Mouse (Mus musculus): Measurements from ENCODE around the gene Mpc1. TPM values are rescaled to one million over a fixed set of nuclear protein-coding genes. Genes with fewer than 3 reads are reported as not detected.

Mpc1 gene
- polyA plus RNA-seq, 1 experiment = 27.9 TPM

DNA sequence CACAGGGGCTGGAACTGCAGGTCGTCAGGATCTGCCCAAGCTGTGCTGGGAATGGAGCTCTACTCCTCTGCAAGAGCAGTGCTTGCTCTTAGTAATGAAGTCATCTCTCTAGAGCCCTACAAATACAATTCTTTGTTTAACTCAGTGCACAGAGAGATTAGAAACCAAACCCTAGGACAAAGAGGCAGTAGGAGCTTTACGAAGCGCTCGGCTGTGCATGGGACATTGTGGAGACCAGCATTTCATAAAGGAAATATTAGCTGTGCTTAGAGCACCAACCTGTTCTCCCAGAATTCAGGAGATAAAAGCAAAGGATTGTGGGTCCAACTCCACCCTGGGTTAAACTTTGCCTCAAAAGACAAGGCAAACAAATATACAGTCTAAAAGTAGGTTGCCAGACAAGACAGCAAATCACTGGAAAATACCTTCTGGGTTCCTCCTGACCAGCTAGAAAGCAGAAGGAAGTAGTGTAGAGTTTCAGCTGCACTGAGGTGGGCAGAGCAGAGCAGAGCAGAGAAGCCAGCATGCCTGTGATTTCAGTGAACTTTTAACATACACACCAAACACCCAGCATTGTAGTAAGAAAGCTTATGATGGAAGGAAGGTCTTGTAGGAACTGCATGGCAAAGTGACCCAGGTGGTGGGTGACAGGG lies 36.5 kb upstream of the Mpc1 start:
- Histone ChIP-seq H3K79me3 (ENCODE audit: low read depth) (no peaks in the 10 kb centered on the region), H3ac (ENCODE audit: control insufficient read depth, insufficient read length, low read depth) (no peak overlapping the region), H3K36me3 (ENCODE audit: control insufficient read depth, insufficient read depth) (no peaks in the 10 kb centered on the region), H3K27me3 (ENCODE audit: control insufficient read depth, insufficient read depth, insufficient read length) (peaks cover 79% of the 10 kb centered on the region), H3K4me3 (ENCODE audit: insufficient read depth, poor library complexity, severe bottlenecking) (no peak overlapping the region), H3K79me2 (ENCODE audit: control insufficient read depth, insufficient read depth) (no peaks in the 10 kb centered on the region)
- TF ChIP-seq MAX (IDR thresholded peaks at IDR 0.05) (no peak), CTCF (IDR thresholded peaks at IDR 0.05; ENCODE audit: control insufficient read depth, insufficient read depth, insufficient read length) (no peak), CEBPB (IDR thresholded peaks at IDR 0.05; ENCODE audit: low read depth) (no peak), FOSL1 (IDR thresholded peaks at IDR 0.05; ENCODE audit: insufficient read depth, low read length, poor library complexity, severe bottlenecking) (no peak), MYOG (IDR thresholded peaks at IDR 0.05; ENCODE audit: control insufficient read depth, extremely low read depth, insufficient read length) (no peak), MYOD1 (IDR thresholded peaks at IDR 0.05; ENCODE audit: control insufficient read depth, insufficient read length, low read depth) (no peak), USF1 (IDR thresholded peaks at IDR 0.05; ENCODE audit: low read depth) (no peak)

DNA sequence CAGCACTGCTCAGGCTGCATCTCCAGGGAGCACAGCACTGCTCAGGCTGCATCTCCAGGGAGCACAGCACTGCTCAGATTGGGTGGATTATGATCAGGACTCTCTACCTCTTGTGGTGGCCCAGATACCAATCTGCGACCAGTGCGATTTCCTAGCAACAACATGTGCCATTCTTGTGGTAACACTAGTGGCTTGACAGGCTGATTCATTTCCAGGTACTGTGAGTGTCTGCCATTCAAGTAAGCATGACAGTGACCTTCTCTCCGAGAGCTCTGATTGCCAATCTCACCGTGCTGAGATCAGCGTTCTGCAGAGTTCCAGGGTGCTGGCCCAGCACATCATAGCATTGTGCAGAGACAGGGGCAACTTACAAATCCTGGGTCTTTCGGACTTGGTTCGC lies 31.0 kb upstream of the Mpc1 start:
- TF ChIP-seq MAX (IDR thresholded peaks at IDR 0.05) (no peak), CEBPB (IDR thresholded peaks at IDR 0.05; ENCODE audit: low read depth) (no peak), FOSL1 (IDR thresholded peaks at IDR 0.05; ENCODE audit: insufficient read depth, low read length, poor library complexity, severe bottlenecking) (no peak), USF1 (IDR thresholded peaks at IDR 0.05; ENCODE audit: low read depth) (no peak), CTCF (IDR thresholded peaks at IDR 0.05; ENCODE audit: control insufficient read depth, insufficient read depth, insufficient read length) (no peak)
- Histone ChIP-seq H3K36me3 (ENCODE audit: control insufficient read depth, insufficient read depth) (no peaks in the 10 kb centered on the region), H3K27me3 (ENCODE audit: control insufficient read depth, insufficient read depth, insufficient read length) (peaks cover 61% of the 10 kb centered on the region), H3K79me2 (ENCODE audit: control insufficient read depth, insufficient read depth) (no peaks in the 10 kb centered on the region), H3ac (ENCODE audit: control insufficient read depth, insufficient read length, low read depth) (no peak overlapping the region), H3K4me3 (ENCODE audit: insufficient read depth, poor library complexity, severe bottlenecking) (no peak overlapping the region), H3K79me3 (ENCODE audit: low read depth) (no peaks in the 10 kb centered on the region)

DNA sequence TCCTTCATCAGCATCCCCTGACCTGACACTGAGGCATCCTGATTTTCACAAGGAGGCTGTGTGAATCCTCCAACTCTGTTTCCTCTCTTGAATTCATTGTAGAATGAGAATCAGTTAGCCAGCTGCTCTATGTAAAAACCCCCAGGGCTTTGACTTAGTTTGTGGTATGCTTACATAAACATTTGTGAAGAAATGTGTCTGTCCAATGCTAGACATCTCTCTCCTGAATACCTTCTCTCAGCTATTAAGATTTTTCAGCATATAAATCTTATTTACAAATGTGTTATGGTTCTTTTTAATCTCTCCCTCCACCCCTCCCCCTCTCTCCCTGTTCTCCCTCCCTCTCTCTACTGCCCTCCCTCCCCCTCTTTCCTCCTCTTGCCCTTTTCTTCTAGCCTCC lies 28.4 kb upstream of the Mpc1 start:
- no peak for TF ChIP-seq CEBPB (IDR thresholded peaks at IDR 0.05; ENCODE audit: low read depth)
- no peak for TF ChIP-seq USF1 (IDR thresholded peaks at IDR 0.05; ENCODE audit: low read depth)
- no peak for TF ChIP-seq MYOG (IDR thresholded peaks at IDR 0.05; ENCODE audit: control insufficient read depth, extremely low read depth, insufficient read length)
- no peak for TF ChIP-seq FOSL1 (IDR thresholded peaks at IDR 0.05; ENCODE audit: insufficient read depth, low read length, poor library complexity, severe bottlenecking)
- TF ChIP-seq MAX (IDR thresholded peaks at IDR 0.05) = no peak
- no peak for TF ChIP-seq MYOD1 (IDR thresholded peaks at IDR 0.05; ENCODE audit: control insufficient read depth, insufficient read length, low read depth)
- TF ChIP-seq CTCF (IDR thresholded peaks at IDR 0.05; ENCODE audit: control insufficient read depth, insufficient read depth, insufficient read length) = no peak
- H3K4me3 ChIP-seq (ENCODE audit: insufficient read depth, poor library complexity, severe bottlenecking) = no peak overlapping the region

DNA sequence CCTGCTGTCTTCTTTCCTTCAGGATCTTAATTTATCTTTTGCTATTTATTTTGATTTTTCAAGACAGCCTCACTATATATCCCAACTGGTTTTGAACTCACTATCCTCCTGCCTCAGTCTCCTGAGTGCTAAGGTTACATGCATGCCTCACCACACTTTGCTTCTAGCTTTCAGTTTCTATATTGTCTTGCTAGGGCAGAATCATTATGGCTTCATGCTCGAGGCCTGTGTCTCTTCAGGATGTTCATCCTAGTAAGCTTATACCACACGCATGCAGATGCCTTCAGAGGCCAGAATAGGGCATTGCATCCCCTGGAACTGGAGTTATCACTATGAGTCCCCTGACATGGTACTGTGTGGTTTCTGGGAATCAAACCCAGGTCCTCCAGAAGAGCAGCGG lies 27.8 kb upstream of the Mpc1 start:
- H3K27me3 ChIP-seq (ENCODE audit: control insufficient read depth, insufficient read depth, insufficient read length) = peaks cover 47% of the 10 kb centered on the region
- no peak for TF ChIP-seq CEBPB (IDR thresholded peaks at IDR 0.05; ENCODE audit: low read depth)
- TF ChIP-seq CTCF (IDR thresholded peaks at IDR 0.05; ENCODE audit: control insufficient read depth, insufficient read depth, insufficient read length) = no peak
- TF ChIP-seq MYOD1 (IDR thresholded peaks at IDR 0.05; ENCODE audit: control insufficient read depth, insufficient read length, low read depth) = no peak
- no peak for TF ChIP-seq MAX (IDR thresholded peaks at IDR 0.05)
- no peak for TF ChIP-seq USF1 (IDR thresholded peaks at IDR 0.05; ENCODE audit: low read depth)
- no peak for TF ChIP-seq MYOG (IDR thresholded peaks at IDR 0.05; ENCODE audit: control insufficient read depth, extremely low read depth, insufficient read length)
- TF ChIP-seq FOSL1 (IDR thresholded peaks at IDR 0.05; ENCODE audit: insufficient read depth, low read length, poor library complexity, severe bottlenecking) = no peak
- no peak overlapping the region for H3ac ChIP-seq (ENCODE audit: control insufficient read depth, insufficient read length, low read depth)
- no peaks in the 10 kb centered on the region for H3K79me2 ChIP-seq (ENCODE audit: control insufficient read depth, insufficient read depth)
- H3K36me3 ChIP-seq (ENCODE audit: control insufficient read depth, insufficient read depth) = no peaks in the 10 kb centered on the region
- no peak overlapping the region for H3K4me3 ChIP-seq (ENCODE audit: insufficient read depth, poor library complexity, severe bottlenecking)
- H3K79me3 ChIP-seq (ENCODE audit: low read depth) = no peaks in the 10 kb centered on the region

More for the DNA sequence above, 28.4 kb upstream of the Mpc1 start:
- H3ac ChIP-seq (ENCODE audit: control insufficient read depth, insufficient read length, low read depth) = no peak overlapping the region
- H3K79me2 ChIP-seq (ENCODE audit: control insufficient read depth, insufficient read depth) = no peaks in the 10 kb centered on the region
- H3K79me3 ChIP-seq (ENCODE audit: low read depth) = no peaks in the 10 kb centered on the region
- H3K36me3 ChIP-seq (ENCODE audit: control insufficient read depth, insufficient read depth) = no peaks in the 10 kb centered on the region
- H3K27me3 ChIP-seq (ENCODE audit: control insufficient read depth, insufficient read depth, insufficient read length) = peaks cover 53% of the 10 kb centered on the region

DNA sequence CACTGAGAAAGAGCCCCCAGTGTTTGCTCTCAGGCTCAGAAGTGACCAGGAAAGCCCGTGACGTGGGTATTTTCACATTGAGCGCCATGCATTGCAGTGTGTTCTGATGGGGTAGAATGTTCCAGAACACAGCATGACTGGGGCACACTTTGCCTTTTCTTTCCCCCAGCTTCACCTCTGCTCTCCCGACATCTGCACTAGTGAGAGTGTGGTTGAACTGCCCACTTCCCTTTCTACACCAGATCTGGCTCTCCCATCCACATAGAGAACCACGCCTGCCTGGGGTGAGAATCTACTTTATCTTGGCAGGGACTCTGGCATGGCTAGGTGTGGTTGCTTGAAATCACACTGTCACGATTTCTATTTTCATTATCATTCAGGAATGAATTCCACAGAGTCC lies 27.1 kb upstream of the Mpc1 start:
- H3K27me3 ChIP-seq (ENCODE audit: control insufficient read depth, insufficient read depth, insufficient read length) = peaks cover 41% of the 10 kb centered on the region
- no peaks in the 10 kb centered on the region for H3K79me3 ChIP-seq (ENCODE audit: low read depth)
- TF ChIP-seq MYOG (IDR thresholded peaks at IDR 0.05; ENCODE audit: control insufficient read depth, extremely low read depth, insufficient read length) (no peak), USF1 (IDR thresholded peaks at IDR 0.05; ENCODE audit: low read depth) (no peak), MYOD1 (IDR thresholded peaks at IDR 0.05; ENCODE audit: control insufficient read depth, insufficient read length, low read depth) (no peak), CEBPB (IDR thresholded peaks at IDR 0.05; ENCODE audit: low read depth) (no peak), CTCF (IDR thresholded peaks at IDR 0.05; ENCODE audit: control insufficient read depth, insufficient read depth, insufficient read length) (no peak), FOSL1 (IDR thresholded peaks at IDR 0.05; ENCODE audit: insufficient read depth, low read length, poor library complexity, severe bottlenecking) (no peak), MAX (IDR thresholded peaks at IDR 0.05) (no peak)
- H3K79me2 ChIP-seq (ENCODE audit: control insufficient read depth, insufficient read depth) = no peaks in the 10 kb centered on the region
- H3ac ChIP-seq (ENCODE audit: control insufficient read depth, insufficient read length, low read depth) = no peak overlapping the region
- no peak overlapping the region for H3K4me3 ChIP-seq (ENCODE audit: insufficient read depth, poor library complexity, severe bottlenecking)
- no peaks in the 10 kb centered on the region for H3K36me3 ChIP-seq (ENCODE audit: control insufficient read depth, insufficient read depth)

Data from C2C12 (cell line).